Mouse (Mus musculus) liver, embryonic 15.5 days (tissue): ENCODE results near the gene Mnt. TPM values are rescaled to one million over a fixed set of nuclear protein-coding genes. Genes with fewer than 3 reads are reported as not detected.

Experiments used
- ATAC-seq: fragments of 200-750 bp; cut with Nextera tagmentation; 2 replicates; pipeline ENCODE4 v1.8.0; 2017; ENCODE audit warnings: moderate number of reproducible peaks, mild to moderate bottlenecking, moderate library complexity; ENCODE audit not compliant: insufficient read depth
- H3K27ac ChIP-seq: fragments of 300-500 bp; sonication (generic); replicated peaks from 2 replicates; pipeline ENCODE4 v1.5.1; 2015; ENCODE audit warnings: mild to moderate bottlenecking, inconsistent platforms
- H3K27me3 ChIP-seq: fragments of 300-500 bp; sonication (generic); 2 replicates; pipeline ENCODE4 v1.6.1; 2015; ENCODE audit warnings: mild to moderate bottlenecking, inconsistent platforms
- H3K36me3 ChIP-seq: fragments of 300-500 bp; sonication (generic); replicated peaks from 2 replicates; pipeline ENCODE4 v1.6.1; 2015; ENCODE audit warnings: moderate library complexity, mild to moderate bottlenecking, inconsistent platforms
- H3K4me1 ChIP-seq: fragments of 300-500 bp; sonication (generic); replicated peaks from 2 replicates; pipeline ENCODE4 v1.6.1; 2015; ENCODE audit warnings: inconsistent platforms
- H3K4me2 ChIP-seq: fragments of 300-500 bp; sonication (generic); 2 replicates; pipeline ENCODE4 v1.6.1; 2015; ENCODE audit warnings: moderate library complexity, mild to moderate bottlenecking, inconsistent platforms
- H3K4me3 ChIP-seq: fragments of 300-500 bp; sonication (generic); replicated peaks from 2 replicates; pipeline ENCODE4 v1.5.1; 2015; ENCODE audit warnings: mild to moderate bottlenecking, inconsistent platforms
- H3K9ac ChIP-seq: fragments of 300-500 bp; sonication (generic); 2 replicates; pipeline ENCODE4 v1.6.1; 2015; ENCODE audit warnings: moderate library complexity, mild to moderate bottlenecking, inconsistent platforms
- H3K9me3 ChIP-seq: fragments of 300-500 bp; sonication (generic); replicated peaks from 2 replicates; pipeline ENCODE4 v1.6.1; 2016; ENCODE audit warnings: inconsistent platforms
- WGBS: fragments of 180-500 bp; shearing (Covaris S2); methylation state at CpG from one replicate; pipeline ENCODE4 v1.1.7; 2015; ENCODE audit warnings: mixed read lengths; ENCODE audit not compliant: insufficient replicate concordance; 5-methylcytosine and 5-hydroxymethylcytosine counted together
- polyA plus RNA-seq: library from polyadenylated mRNA; unstranded; fragments of >200 nt; fragmentation: Nextera tagmentation; extraction: Ambion mirVana; gene quantifications from 2 replicates; pipeline ENCODE4 v1.2.1, GENCODE M21; 2015

Mnt gene
- polyA plus RNA-seq, 1 experiment from 2014 or later = 1.4 TPM

DNA sequence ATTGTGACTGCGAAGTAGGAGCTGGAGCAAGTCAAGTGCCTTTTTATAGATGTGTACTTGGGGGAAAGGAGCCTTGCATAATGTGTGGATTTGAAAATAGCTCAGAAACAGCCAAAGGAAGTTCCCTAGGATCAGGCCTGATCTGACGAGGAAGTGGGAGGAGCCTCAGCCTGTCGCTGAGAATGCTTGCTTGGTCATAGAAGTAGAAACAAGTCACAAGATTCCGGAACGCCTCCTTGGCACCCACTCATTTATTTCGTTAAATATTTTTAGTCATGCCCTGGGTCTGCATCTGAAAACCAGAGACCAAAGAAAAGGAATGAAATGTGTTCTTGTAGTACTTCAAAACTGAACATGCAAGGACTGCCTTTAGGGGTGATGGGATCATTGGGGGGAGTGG, 8.3 kb downstream of the Mnt start:
- H3K9ac ChIP-seq = peak overlapping the region; percentile 77
- peak; percentile 40 for ATAC-seq
- H3K4me3 ChIP-seq = peak overlapping the region; percentile 70

DNA sequence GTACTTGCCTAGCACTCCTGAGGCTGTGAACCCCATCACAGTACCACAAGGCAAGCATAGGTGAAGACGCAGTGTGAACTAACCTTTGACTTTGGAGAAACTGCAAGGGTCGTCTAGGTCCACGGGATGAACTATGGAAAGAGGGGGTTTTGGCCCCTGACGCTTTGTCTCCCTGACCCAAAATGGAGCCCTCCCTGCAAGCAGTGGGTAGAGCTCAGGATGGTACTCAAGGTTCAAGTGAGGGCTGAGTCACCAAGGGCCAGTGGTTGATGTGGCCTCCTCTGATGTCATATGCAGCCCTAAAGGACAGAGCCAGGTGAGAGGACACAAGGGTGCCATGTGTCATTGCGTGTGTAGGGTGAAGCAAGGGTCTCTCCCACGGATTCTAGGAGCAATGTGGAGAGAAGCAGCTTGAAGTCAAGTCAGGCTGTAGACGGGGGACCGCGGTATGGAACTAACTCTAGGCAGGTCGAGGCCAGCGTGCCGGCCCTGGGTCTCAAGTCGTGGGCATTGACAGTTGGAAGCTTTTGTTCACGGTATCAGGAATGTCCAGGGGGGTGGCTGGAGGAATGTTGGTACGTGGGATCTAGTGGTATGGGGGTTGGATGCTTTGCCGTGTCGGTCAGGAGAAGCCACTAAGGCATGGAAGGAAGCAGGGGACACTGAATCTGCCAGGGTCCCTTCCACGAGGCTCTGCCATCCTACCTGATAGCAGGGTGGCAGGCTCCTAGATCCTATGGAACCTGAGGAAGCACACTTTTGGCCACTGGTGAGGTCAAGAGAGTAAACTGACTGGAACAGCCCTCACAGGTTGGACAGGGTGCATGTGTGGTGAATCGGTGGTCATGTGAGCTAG, 9.4 kb downstream of the Mnt start:
- peaks cover 35% of the 10 kb centered on the region for H3K36me3 ChIP-seq
- no peak overlapping the region for H3K4me3 ChIP-seq
- peak overlapping the region; percentile 97; the same call in 1 of the 2 replicates for H3K4me2 ChIP-seq
- no peaks in the 10 kb centered on the region for H3K27me3 ChIP-seq
- H3K9ac ChIP-seq = no peak overlapping the region
- peaks cover 53% of the 10 kb centered on the region for H3K4me1 ChIP-seq
- no peaks in the 10 kb centered on the region for H3K9me3 ChIP-seq
- WGBS = 86% methylated on average over 19 of the region's 19 CpGs
- H3K27ac ChIP-seq = 0 out of 2 replicates have a peak overlapping the region, but pooled peaks have one; percentile 98
- ATAC-seq = no peak

More for the DNA sequence above, 8.3 kb downstream of the Mnt start:
- no peaks in the 10 kb centered on the region for H3K27me3 ChIP-seq
- peaks cover 64% of the 10 kb centered on the region for H3K4me1 ChIP-seq
- no peaks in the 10 kb centered on the region for H3K9me3 ChIP-seq
- H3K27ac ChIP-seq = peak overlapping the region; percentile 98
- 6% methylated on average over 6 of the region's 6 CpGs for WGBS
- peaks cover 25% of the 10 kb centered on the region for H3K36me3 ChIP-seq
- H3K4me2 ChIP-seq = peak overlapping the region; percentile 97

DNA sequence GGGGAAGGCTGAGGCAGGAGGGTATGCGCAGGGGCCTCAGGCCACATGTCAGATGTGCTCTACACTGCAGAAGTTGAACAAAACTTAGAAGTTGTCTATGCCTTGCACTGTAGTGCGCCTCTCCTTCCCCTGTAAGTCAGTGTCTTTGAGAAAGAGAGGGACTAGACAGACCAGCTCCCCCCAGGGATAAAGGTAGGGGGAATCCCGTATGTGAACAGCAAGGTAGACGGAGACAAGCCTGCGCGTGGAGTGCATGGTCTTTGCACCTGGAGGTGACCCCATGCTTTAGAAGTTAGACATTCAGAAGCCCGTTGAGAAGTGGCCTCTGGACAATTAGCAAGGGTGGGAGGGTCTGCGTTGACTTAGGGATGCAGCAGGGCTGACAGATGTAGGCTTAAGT, 10.0 kb downstream of the Mnt start:
- Histone ChIP-seq H3K4me2 (no peak overlapping the region), H3K27me3 (no peaks in the 10 kb centered on the region), H3K9me3 (no peaks in the 10 kb centered on the region), H3K27ac (no peak overlapping the region), H3K9ac (no peak overlapping the region), H3K4me3 (no peak overlapping the region), H3K4me1 (peaks cover 47% of the 10 kb centered on the region), H3K36me3 (peaks cover 39% of the 10 kb centered on the region)
- ATAC-seq = no peak
- WGBS = 89% methylated on average over 8 of the region's 8 CpGs

DNA sequence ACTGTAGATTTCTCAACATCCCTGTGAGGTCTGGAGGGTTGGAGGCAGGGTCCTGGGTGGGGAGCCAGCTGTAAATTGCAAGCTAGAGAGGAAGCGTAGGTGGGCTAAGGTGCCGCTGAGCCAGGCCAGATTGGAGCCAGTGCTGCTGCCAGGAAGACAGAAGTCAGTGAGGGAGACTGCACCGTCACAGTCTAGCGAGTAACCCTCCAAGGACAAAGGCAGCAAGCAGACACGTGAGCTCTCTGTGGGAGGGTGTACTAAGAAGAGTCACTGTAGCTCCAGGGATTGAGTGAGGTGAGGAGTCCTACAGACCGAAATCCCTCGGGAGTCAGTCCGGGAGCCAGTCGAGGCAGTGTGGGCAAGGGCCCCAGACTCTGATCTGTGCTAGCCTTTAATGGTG, 10.6 kb downstream of the Mnt start:
- WGBS = 82% methylated on average over 9 of the region's 9 CpGs
- Histone ChIP-seq H3K27ac (no peak overlapping the region), H3K9ac (no peak overlapping the region), H3K36me3 (peaks cover 41% of the 10 kb centered on the region), H3K27me3 (no peaks in the 10 kb centered on the region), H3K4me3 (no peak overlapping the region), H3K9me3 (no peaks in the 10 kb centered on the region), H3K4me1 (peaks cover 41% of the 10 kb centered on the region), H3K4me2 (no peak overlapping the region)
- no peak for ATAC-seq

DNA sequence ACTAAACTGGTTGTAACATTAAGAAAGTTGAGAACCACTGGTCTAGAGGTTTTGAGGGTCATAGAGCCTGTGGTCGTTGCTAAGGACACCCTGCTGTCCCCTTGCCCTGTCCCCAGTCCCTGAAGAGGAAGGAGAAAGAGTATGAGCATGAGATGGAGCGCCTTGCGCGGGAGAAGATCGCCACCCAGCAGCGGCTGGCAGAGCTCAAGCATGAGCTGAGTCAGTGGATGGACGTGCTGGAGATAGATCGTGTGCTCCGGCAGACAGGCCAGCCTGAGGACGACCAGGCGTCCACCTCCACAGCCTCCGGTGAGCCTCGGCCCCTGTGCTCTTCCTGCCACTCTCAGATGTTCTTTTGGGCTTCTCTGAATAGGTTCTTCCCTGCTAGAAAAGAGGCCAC, 11.3 kb downstream of the Mnt start:
- H3K4me3 ChIP-seq = no peak overlapping the region
- H3K27me3 ChIP-seq = no peaks in the 10 kb centered on the region
- peaks cover 37% of the 10 kb centered on the region for H3K36me3 ChIP-seq
- no peak overlapping the region for H3K9ac ChIP-seq
- WGBS = 82% methylated on average over 13 of the region's 13 CpGs
- no peaks in the 10 kb centered on the region for H3K9me3 ChIP-seq
- no peak overlapping the region for H3K27ac ChIP-seq
- no peak overlapping the region for H3K4me2 ChIP-seq
- H3K4me1 ChIP-seq = peaks cover 34% of the 10 kb centered on the region
- ATAC-seq = no peak

DNA sequence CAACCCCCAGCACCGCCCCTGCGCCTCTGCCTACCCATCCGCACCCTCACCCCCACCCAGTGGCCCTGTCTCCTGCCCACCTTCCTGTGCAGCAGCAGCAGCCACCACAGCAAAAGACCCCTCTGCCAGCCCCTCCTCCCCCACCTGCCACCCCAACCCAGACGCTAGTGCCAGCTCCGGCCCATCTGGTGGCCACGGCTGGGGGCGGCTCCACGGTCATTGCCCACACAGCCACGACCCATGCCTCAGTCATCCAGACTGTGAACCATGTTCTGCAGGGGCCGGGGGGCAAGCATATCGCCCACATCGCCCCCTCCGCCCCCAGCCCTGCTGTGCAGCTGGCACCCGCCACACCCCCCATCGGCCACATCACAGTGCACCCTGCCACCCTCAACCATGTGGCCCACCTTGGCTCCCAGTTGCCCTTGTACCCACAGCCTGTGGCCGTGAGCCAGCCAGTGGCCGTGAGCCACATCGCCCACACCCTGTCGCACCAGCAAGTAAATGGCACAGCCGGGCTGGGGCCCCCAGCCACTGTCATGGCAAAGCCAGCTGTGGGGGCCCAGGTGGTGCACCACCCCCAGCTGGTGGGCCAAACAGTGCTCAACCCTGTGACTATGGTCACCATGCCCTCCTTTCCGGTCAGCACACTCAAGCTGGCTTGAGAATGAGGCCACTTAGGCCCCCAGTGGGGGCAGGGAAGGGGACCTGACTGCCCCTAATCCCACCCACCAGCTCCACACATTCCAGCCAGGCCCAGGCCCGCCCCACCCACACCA, 12.1 kb downstream of the Mnt start:
- no peak overlapping the region for H3K4me2 ChIP-seq
- WGBS = 84% methylated on average over 22 of the region's 22 CpGs

DNA sequence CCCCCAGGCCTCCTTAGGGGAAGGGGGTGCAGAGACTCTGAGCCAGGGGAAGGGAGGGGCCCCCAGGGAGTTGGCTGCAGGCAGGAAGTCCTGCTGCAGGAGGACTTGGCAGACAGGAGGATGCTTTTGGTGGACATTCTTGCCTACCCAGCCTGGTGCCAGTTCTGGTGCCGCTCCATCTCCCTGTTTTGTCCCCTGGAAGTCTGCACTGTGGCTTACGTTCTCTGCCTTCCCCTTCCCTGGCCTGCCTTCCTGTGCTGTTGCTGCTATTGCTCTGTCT, 12.7 kb downstream of the Mnt start:
- no peak overlapping the region for H3K27ac ChIP-seq
- no peak overlapping the region for H3K9ac ChIP-seq
- ATAC-seq = no peak
- peaks cover 37% of the 10 kb centered on the region for H3K36me3 ChIP-seq
- no peaks in the 10 kb centered on the region for H3K9me3 ChIP-seq
- WGBS = 84% methylated on average over 2 of the region's 2 CpGs
- no peaks in the 10 kb centered on the region for H3K27me3 ChIP-seq
- no peak overlapping the region for H3K4me2 ChIP-seq
- H3K4me1 ChIP-seq = peaks cover 34% of the 10 kb centered on the region
- no peak overlapping the region for H3K4me3 ChIP-seq

More for the DNA sequence above, 12.1 kb downstream of the Mnt start:
- no peak for ATAC-seq
- Histone ChIP-seq H3K27ac (no peak overlapping the region), H3K36me3 (peaks cover 37% of the 10 kb centered on the region), H3K9me3 (no peaks in the 10 kb centered on the region), H3K4me3 (no peak overlapping the region), H3K27me3 (no peaks in the 10 kb centered on the region), H3K9ac (no peak overlapping the region), H3K4me1 (peaks cover 32% of the 10 kb centered on the region)

GRCm38 (mm10) chr11:74843761-74844160, 13.0 kb downstream of the Mnt start:
- Histone ChIP-seq H3K27me3 (no peaks in the 10 kb centered on the region), H3K9me3 (no peaks in the 10 kb centered on the region), H3K4me1 (peaks cover 35% of the 10 kb centered on the region), H3K4me3 (no peak overlapping the region), H3K36me3 (peaks cover 37% of the 10 kb centered on the region), H3K27ac (no peak overlapping the region), H3K9ac (no peak overlapping the region), H3K4me2 (no peak overlapping the region)
- 62% methylated on average over 5 of the region's 5 CpGs for WGBS
- no peak for ATAC-seq

- Histone ChIP-seq H3K9me3 (no peaks in the 10 kb centered on the region), H3K4me2 (no peak overlapping the region)
These were observed 15.1 kb downstream of the Mnt start for GRCm38 (mm10) chr11:74845784-74846183.

DNA sequence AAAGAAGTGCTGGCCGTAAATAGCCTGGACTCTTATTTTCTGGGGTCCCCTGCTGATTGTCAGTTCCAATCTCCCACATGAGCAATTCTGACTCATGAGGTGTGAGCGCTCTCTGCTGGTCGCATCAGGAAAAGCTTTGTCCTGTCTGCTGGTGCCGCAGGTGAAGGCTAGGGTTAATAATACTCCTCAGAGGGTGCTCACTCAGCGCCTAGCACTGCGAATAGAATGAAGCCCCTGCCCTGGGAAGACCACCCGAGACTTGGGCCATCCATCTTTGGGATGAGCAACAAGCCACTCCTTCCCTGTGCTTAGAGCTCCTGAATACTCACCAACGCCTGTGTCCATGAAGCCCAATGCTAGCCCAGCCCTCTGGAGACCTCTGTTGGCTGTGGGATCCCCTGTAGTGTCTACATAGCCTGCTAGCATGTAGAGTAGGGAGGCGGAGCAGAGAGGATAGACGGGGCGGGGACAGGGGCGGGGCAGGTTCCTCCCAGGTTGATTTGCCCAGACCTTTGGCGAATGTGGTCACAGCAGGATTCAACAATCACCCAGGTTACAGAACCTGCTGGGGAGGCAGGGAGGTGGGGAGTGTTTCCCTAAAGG, 17.3 kb downstream of the Mnt start:
- no peaks in the 10 kb centered on the region for H3K27me3 ChIP-seq
- peak overlapping the region; percentile 65 for H3K4me2 ChIP-seq
- WGBS = 1% methylated on average over 13 of the region's 13 CpGs

More at GRCm38 (mm10) chr11:74845784-74846183, 15.1 kb downstream of the Mnt start:
- Histone ChIP-seq H3K4me1 (peaks cover 26% of the 10 kb centered on the region), H3K36me3 (peaks cover 31% of the 10 kb centered on the region), H3K27ac (no peak overlapping the region), H3K27me3 (no peaks in the 10 kb centered on the region), H3K4me3 (no peak overlapping the region), H3K9ac (no peak overlapping the region)
- no peak for ATAC-seq
- WGBS = 61% methylated on average over 3 of the region's 3 CpGs

More for the DNA sequence above, 17.3 kb downstream of the Mnt start:
- ATAC-seq = peak; percentile 86
- H3K27ac ChIP-seq = peak overlapping the region; percentile 72
- H3K9ac ChIP-seq = peak overlapping the region; percentile 26
- peak overlapping the region; percentile 36 for H3K4me3 ChIP-seq
- H3K36me3 ChIP-seq = peaks cover 19% of the 10 kb centered on the region
- no peaks in the 10 kb centered on the region for H3K9me3 ChIP-seq
- H3K4me1 ChIP-seq = peaks cover 24% of the 10 kb centered on the region
